Mouse (Mus musculus) heart, embryonic 16.5 days (tissue): ENCODE measurements around the gene Lurap1l. TPM values are rescaled to one million over a fixed set of nuclear protein-coding genes. Genes with fewer than 3 reads are reported as not detected.
A peak's percentile ranks its signal among the peaks of the same experiment; 100 is the strongest.
"Not testable (repeated sequence)": the region's sequence is repeated elsewhere in the genome, so short reads cannot be mapped to it uniquely, and the experiment has no call there.

Source experiments
- ATAC-seq: fragments of 200-750 bp; cut with Nextera tagmentation; replicated peaks from 2 replicates; pipeline ENCODE4 v1.8.0; 2017; ENCODE audit warnings: moderate number of reproducible peaks; ENCODE audit not compliant: insufficient read depth, low FRiP score; ENCODE audit errors: extremely low read depth
- H3K27ac ChIP-seq: fragments of 300-500 bp; sonication (generic); 2 replicates; pipeline ENCODE4 v1.5.1; 2014; ENCODE audit warnings: mild to moderate bottlenecking, low read length, control low read depth, moderate library complexity
- H3K27me3 ChIP-seq: fragments of 300-500 bp; sonication (generic); 2 replicates; pipeline ENCODE4 v1.6.1; 2014; ENCODE audit warnings: low read length, mixed read lengths; ENCODE audit not compliant: control insufficient read depth, insufficient read depth
- H3K36me3 ChIP-seq: fragments of 300-500 bp; sonication (generic); 2 replicates; pipeline ENCODE4 v1.6.1; 2014; ENCODE audit not compliant: control insufficient read depth, insufficient read depth
- H3K4me1 ChIP-seq: fragments of 300-500 bp; sonication (generic); 2 replicates; pipeline ENCODE4 v1.6.1; 2014; ENCODE audit warnings: low read length, mixed read lengths; ENCODE audit not compliant: control insufficient read depth, insufficient read depth
- H3K4me2 ChIP-seq: fragments of 300-500 bp; sonication (generic); 2 replicates; pipeline ENCODE4 v1.6.1; 2014; ENCODE audit warnings: low read depth, mild to moderate bottlenecking, control low read depth, low read length
- H3K4me3 ChIP-seq: fragments of 300-500 bp; sonication (generic); 2 replicates; pipeline ENCODE4 v1.5.1; 2014; ENCODE audit warnings: mild to moderate bottlenecking, control low read depth, low read length
- H3K9ac ChIP-seq: fragments of 300-500 bp; sonication (generic); 2 replicates; pipeline ENCODE4 v1.6.1; 2014; ENCODE audit warnings: low read length, control low read depth
- H3K9me3 ChIP-seq: fragments of 300-500 bp; sonication (generic); replicated peaks from 2 replicates; pipeline ENCODE4 v1.6.1; 2016; ENCODE audit warnings: low read length; ENCODE audit not compliant: control insufficient read depth
- WGBS: fragments of 180-500 bp; shearing (Covaris S2); extraction: QIAGEN DNeasy Blood & Tissue Kit; methylation state at CpG from one replicate; pipeline ENCODE4 v1.1.7; 2014; 5-methylcytosine and 5-hydroxymethylcytosine counted together
- polyA plus RNA-seq: library from polyadenylated mRNA; unstranded; fragments of >200 nt; fragmentation: Nextera tagmentation; extraction: Ambion mirVana; gene quantifications from 2 replicates; pipeline ENCODE4 v1.2.1, GENCODE M21; 2015

Gene Lurap1l
- polyA plus RNA-seq, 1 experiment from 2014 or later = 2.9 TPM

- Histone ChIP-seq H3K27ac (peak overlapping the region; percentile 50), H3K9me3 (no peaks in the 10 kb centered on the region), H3K4me2 (peak overlapping the region; percentile 74), H3K9ac (peak overlapping the region; percentile 68), H3K36me3 (no peaks in the 10 kb centered on the region), H3K4me3 (peak overlapping the region; percentile 62), H3K4me1 (no peaks in the 10 kb centered on the region), H3K27me3 (no peaks in the 10 kb centered on the region)
- WGBS = 3% methylated on average over 23 of the region's 27 CpGs
- ATAC-seq = peak; percentile 89
Observed at GRCm38 (mm10) chr4:80911706-80912540, 1.5 kb downstream of the Lurap1l start.

GRCm38 (mm10) chr4:80915211-80915610 is 4.8 kb downstream of the Lurap1l start:
- H3K27ac ChIP-seq = no peak overlapping the region
- H3K36me3 ChIP-seq = no peaks in the 10 kb centered on the region
- no peaks in the 10 kb centered on the region for H3K27me3 ChIP-seq
- no peaks in the 10 kb centered on the region for H3K9me3 ChIP-seq
- H3K4me2 ChIP-seq = no peak overlapping the region
- 55% methylated on average over 2 of the region's 2 CpGs for WGBS
- no peaks in the 10 kb centered on the region for H3K4me1 ChIP-seq
- ATAC-seq = no peak
- no peak overlapping the region for H3K4me3 ChIP-seq
- no peak overlapping the region for H3K9ac ChIP-seq

- Histone ChIP-seq H3K4me2 (no peak overlapping the region), H3K27me3 (no peaks in the 10 kb centered on the region), H3K9me3 (no peaks in the 10 kb centered on the region), H3K4me1 (no peaks in the 10 kb centered on the region), H3K36me3 (no peaks in the 10 kb centered on the region), H3K27ac (no peak overlapping the region), H3K4me3 (no peak overlapping the region), H3K9ac (no peak overlapping the region)
- no peak for ATAC-seq
- 68% methylated on average over 3 of the region's 3 CpGs for WGBS
Observed at GRCm38 (mm10) chr4:80916695-80917094, 6.2 kb downstream of the Lurap1l start.

- not testable (repeated sequence) for ATAC-seq, H3K27ac ChIP-seq, H3K4me1 ChIP-seq, H3K4me2 ChIP-seq, H3K4me3 ChIP-seq, H3K36me3 ChIP-seq, H3K27me3 ChIP-seq, H3K9me3 ChIP-seq, H3K9ac ChIP-seq
- 40% methylated on average over 1 of the region's 1 CpGs for WGBS
Observed at GRCm38 (mm10) chr4:80917128-80917527, 6.7 kb downstream of the Lurap1l start.

- Histone ChIP-seq H3K4me2 (no peak overlapping the region), H3K4me3 (no peak overlapping the region), H3K4me1 (no peaks in the 10 kb centered on the region), H3K36me3 (no peaks in the 10 kb centered on the region), H3K9ac (no peak overlapping the region), H3K27ac (no peak overlapping the region), H3K27me3 (no peaks in the 10 kb centered on the region), H3K9me3 (no peaks in the 10 kb centered on the region)
- WGBS = 62% methylated on average over 3 of the region's 3 CpGs
- no peak for ATAC-seq
Observed at GRCm38 (mm10) chr4:80917812-80918211, 7.4 kb downstream of the Lurap1l start.

- WGBS = 62% methylated on average over 3 of the region's 3 CpGs
- no peak for ATAC-seq
- no peak overlapping the region for H3K4me3 ChIP-seq
- no peak overlapping the region for H3K27ac ChIP-seq
- no peak overlapping the region for H3K9ac ChIP-seq
- H3K36me3 ChIP-seq = no peaks in the 10 kb centered on the region
- no peaks in the 10 kb centered on the region for H3K9me3 ChIP-seq
- no peak overlapping the region for H3K4me2 ChIP-seq
- H3K4me1 ChIP-seq = no peaks in the 10 kb centered on the region
- no peaks in the 10 kb centered on the region for H3K27me3 ChIP-seq
Observed at GRCm38 (mm10) chr4:80918526-80919129, 8.2 kb downstream of the Lurap1l start.

- H3K4me3 ChIP-seq = no peak overlapping the region
- H3K36me3 ChIP-seq = no peaks in the 10 kb centered on the region
- 76% methylated on average over 1 of the region's 1 CpGs for WGBS
- no peak overlapping the region for H3K27ac ChIP-seq
- no peaks in the 10 kb centered on the region for H3K9me3 ChIP-seq
- no peak overlapping the region for H3K4me2 ChIP-seq
- no peaks in the 10 kb centered on the region for H3K27me3 ChIP-seq
- no peak for ATAC-seq
- H3K4me1 ChIP-seq = no peaks in the 10 kb centered on the region
- H3K9ac ChIP-seq = no peak overlapping the region
Observed at GRCm38 (mm10) chr4:80919217-80919867, 8.9 kb downstream of the Lurap1l start.

GRCm38 (mm10) chr4:80921646-80922489 is 11.4 kb downstream of the Lurap1l start:
- WGBS = 69% methylated on average over 4 of the region's 4 CpGs
- ATAC-seq = no peak

More at GRCm38 (mm10) chr4:80921646-80922489, 11.4 kb downstream of the Lurap1l start:
- Histone ChIP-seq H3K4me2 (no peak overlapping the region), H3K4me3 (no peak overlapping the region), H3K27me3 (no peaks in the 10 kb centered on the region), H3K9me3 (no peaks in the 10 kb centered on the region), H3K4me1 (no peaks in the 10 kb centered on the region), H3K36me3 (no peaks in the 10 kb centered on the region), H3K9ac (no peak overlapping the region), H3K27ac (no peak overlapping the region)
